ENCODE assay signal across 20 mouse cellular contexts in the genomic region with DNA sequence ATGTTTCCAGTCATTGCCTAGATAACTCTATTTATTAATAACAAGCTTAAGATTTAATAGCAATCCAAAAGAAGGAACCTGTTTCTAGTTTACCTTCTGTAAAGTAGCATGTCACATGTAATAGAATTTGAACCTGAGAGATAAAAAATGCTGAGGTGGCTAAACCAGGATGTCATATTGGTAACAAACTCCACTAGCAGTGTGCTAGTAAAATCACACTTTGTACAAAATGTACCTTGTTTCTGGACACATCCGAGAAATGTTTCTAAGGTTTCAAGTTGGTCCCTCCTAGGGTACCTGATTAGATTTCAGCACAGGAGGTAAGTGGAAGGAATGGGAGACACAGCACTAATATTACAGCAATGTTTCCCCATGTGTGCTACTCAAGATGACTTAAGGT.
"Had no signal": no experiment of that assay in that cellular context is flagged by ENCODE, and none has a peak within 500 bp of the region (broad histone marks: within the 10 kb centered on the region; RNA-seq: fewer than 3 reads in every experiment).

No protein-coding gene starts in this region.

- H3K27ac ChIP-seq: midbrain, embryonic 10.5 days; midbrain, embryonic 12.5 days; neural tube, embryonic 13.5 days; neural tube, embryonic 15.5 days; stomach, embryonic 15.5 days; stomach, postnatal 0 days had no signal

- DNase-seq: lung, adult 18-20 months; lung, embryonic 14.5 days; lung, postnatal 10 days; lung, postnatal 4 days; midbrain, embryonic 14.5 days; retina, postnatal 1 day; right cerebral cortex, adult 18-20 months; right cerebral cortex, postnatal 25 days; right cerebral cortex, postnatal 4 days; thymus, adult 2 months; thymus, postnatal 25 days; thymus, postnatal 4 days had no signal

- H3K4me3 ChIP-seq: midbrain, embryonic 10.5 days; midbrain, embryonic 12.5 days; myocyte; neural tube, embryonic 13.5 days; neural tube, embryonic 15.5 days; stomach, embryonic 15.5 days had no signal

- H3K4me1 ChIP-seq: neural tube, embryonic 15.5 days; stomach, embryonic 15.5 days had no signal

- H3K9me3 ChIP-seq: midbrain, embryonic 10.5 days; midbrain, embryonic 12.5 days; neural tube, embryonic 13.5 days; neural tube, embryonic 15.5 days; stomach, embryonic 15.5 days had no signal

- ATAC-seq: midbrain, embryonic 16.5 days had no signal

- H3K9ac ChIP-seq: lung, embryonic 14.5 days; midbrain, embryonic 12.5 days; neural tube, embryonic 13.5 days; neural tube, embryonic 15.5 days; stomach, embryonic 15.5 days had no signal

- H3K4me2 ChIP-seq: lung, embryonic 14.5 days; midbrain, embryonic 12.5 days; neural tube, embryonic 13.5 days; neural tube, embryonic 15.5 days; stomach, embryonic 15.5 days had no signal

- H3K36me3 ChIP-seq: midbrain, embryonic 10.5 days; midbrain, embryonic 12.5 days; neural tube, embryonic 13.5 days; neural tube, embryonic 15.5 days had no signal

- H3K27me3 ChIP-seq: midbrain, embryonic 12.5 days; neural tube, embryonic 13.5 days; neural tube, embryonic 15.5 days; stomach, embryonic 15.5 days had no signal
